8 mouse cellular contexts compared by ENCODE assay signal in genomic region chr16:55894893-55895650, GRCm38 (mm10). TPM values are rescaled to one million over a fixed set of nuclear protein-coding genes. Genes with fewer than 3 reads are reported as not detected.
DNase-seq lines count a peak whose midpoint lies in the region; ATAC-seq and TF ChIP-seq lines count a peak whose summit lies in the region.

Nxpe3 (minus strand) TSS chr16:55895285.

- no peaks in the 10 kb centered on the region for H3K9me3 ChIP-seq in G1E (replicated peaks)
- no peaks in the 10 kb centered on the region for H3K9me3 ChIP-seq in forebrain, embryonic 16.5 days (ENCODE audit: control insufficient read depth, low read length)
- no peaks in the 10 kb centered on the region for H3K9me3 ChIP-seq in lung, embryonic 15.5 days

- H3K4me2 ChIP-seq in forebrain, embryonic 16.5 days (ENCODE audit: low read length), result peak within 1 kb of the TSS; percentile 78
- H3K4me2 ChIP-seq in lung, embryonic 15.5 days, result peak within 1 kb of the TSS; percentile 87

- peaks cover 25% of the 10 kb centered on the region for H3K36me3 ChIP-seq in G1E (replicated peaks)
- no peaks in the 10 kb centered on the region for H3K36me3 ChIP-seq in forebrain, embryonic 16.5 days (ENCODE audit: control insufficient read depth, insufficient read depth)
- H3K36me3 ChIP-seq in lung, embryonic 15.5 days, result no peaks in the 10 kb centered on the region

- TF ChIP-seq CTCF in G1E (IDR thresholded peaks at IDR 0.05; ENCODE audit: low read depth, low read length), result no peak

- H3K4me3 ChIP-seq in G1E (ENCODE audit: low read depth, low read length), result peak within 1 kb of the TSS; percentile 84
- H3K4me3 ChIP-seq in forebrain, embryonic 16.5 days (replicated peaks; ENCODE audit: low read length), result peak within 1 kb of the TSS; percentile 89
- peak within 1 kb of the TSS; percentile 65 for H3K4me3 ChIP-seq in lung, embryonic 15.5 days

- peak within 1 kb of the TSS; percentile 62 for H3K27ac ChIP-seq in forebrain, embryonic 16.5 days (ENCODE audit: low read length)
- H3K27ac ChIP-seq in lung, embryonic 15.5 days, result peak within 1 kb of the TSS; percentile 86

- peak; percentile 79 for ATAC-seq in G1E (ENCODE audit: extremely low read depth, insufficient number of reproducible peaks, low FRiP score, poor library complexity, severe bottlenecking)
- peak; percentile 97 for ATAC-seq in forebrain, embryonic 16.5 days
- peak; percentile 93 for ATAC-seq in lung, embryonic 15.5 days (ENCODE audit: borderline replicate concordance, extremely low read depth, low FRiP score, low TSS enrichment)

- DNase-seq in G1E (ENCODE audit: low spot score), result peak; percentile 89
- DNase-seq in cerebellum, adult 11-12 months, result peak; percentile 89
- DNase-seq in heart, postnatal 4 days, result peak; percentile 84
- peak; percentile 87 to 88 for DNase-seq in layer of hippocampus, adult 8-10 months (ENCODE audit: low spot score in 2 of 2)
- DNase-seq in ovary, adult 18-20 months (ENCODE audit: low spot score), result peak; percentile 68
- DNase-seq in thymus, postnatal 0 days (ENCODE audit: low spot score), result peak; percentile 86

- peaks cover 61% of the 10 kb centered on the region for H3K4me1 ChIP-seq in G1E (ENCODE audit: insufficient read depth, low read depth, low read length)
- peaks cover 15% of the 10 kb centered on the region for H3K4me1 ChIP-seq in forebrain, embryonic 16.5 days (replicated peaks; ENCODE audit: control insufficient read depth, insufficient read depth, low read length)
- peaks cover 23% of the 10 kb centered on the region; the same call in 1 of the 2 replicates for H3K4me1 ChIP-seq in lung, embryonic 15.5 days

- peak within 1 kb of the TSS; percentile 86 for H3K9ac ChIP-seq in forebrain, embryonic 16.5 days (replicated peaks; ENCODE audit: low read depth, low read length)
- H3K9ac ChIP-seq in lung, embryonic 15.5 days, result peak within 1 kb of the TSS; percentile 54

- WGBS in forebrain, embryonic 16.5 days, result under 1% methylated on average over 73 of the region's 74 CpGs
- WGBS in lung, embryonic 15.5 days, result under 1% methylated on average over 73 of the region's 74 CpGs

- no peaks in the 10 kb centered on the region for H3K27me3 ChIP-seq in G1E (ENCODE audit: insufficient read depth, low read length)
- H3K27me3 ChIP-seq in forebrain, embryonic 16.5 days (replicated peaks; ENCODE audit: control insufficient read depth, insufficient read depth, low read length), result no peaks in the 10 kb centered on the region
- no peaks in the 10 kb centered on the region for H3K27me3 ChIP-seq in lung, embryonic 15.5 days

RNA-seq across cellular contexts. Expression of gene Nxpe3, which starts in this region (rescaled TPM):
- total RNA-seq in G1E (2014; fragmentation: Nextera tagmentation), result 25.2 and 29.2 TPM in 2 replicates
- total RNA-seq in G1E (2017), result 9.9 and 13.3 TPM in 2 replicates
- 0.79 and 1.3 TPM in 2 replicates for polyA plus RNA-seq in G1E (2012)
- polyA plus RNA-seq in forebrain, embryonic 16.5 days (2015; fragmentation: Nextera tagmentation; extraction: Ambion mirVana), result 1.7 and 2.1 TPM in 2 replicates
- total RNA-seq in heart, postnatal 4 days (2021), result under 1 TPM; 0.50 to 0.55 TPM
- total RNA-seq in layer of hippocampus, adult 8-10 months (2022), result 10 to 100 TPM; 12.6 to 13.0 (median 12.8) TPM
- polyA plus RNA-seq in lung, embryonic 15.5 days (2015; fragmentation: Nextera tagmentation; extraction: Ambion mirVana), result 1.2 and 1.3 TPM in 2 replicates
- polyA plus RNA-seq in thymus, postnatal 0 days (2015; fragmentation: Nextera tagmentation; extraction: Ambion mirVana), result 1.8 and 2.2 TPM in 2 replicates

Comparison
In these comparisons a context has a peak if more than half of its experiments do, and no peak if none do; other contexts are left out.
1. Peak in every context shown above with its lines: DNase-seq, ATAC-seq, H3K4me3 ChIP-seq and H3K27ac ChIP-seq.
2. RNA of gene Nxpe3 (total RNA-seq): 9.9 to 29.2 TPM in G1E and 12.6 to 13.0 TPM in layer of hippocampus, adult 8-10 months; 0.50 to 0.55 TPM in heart, postnatal 4 days; every median in the first group is over 4 times any median in the second.
3. Peak in DNase-seq in heart, postnatal 4 days; RNA of the gene not detected or under 1 TPM.